ENCODE assay signal across 18 mouse cellular contexts in genomic region chr16:61138106-61138505, GRCm38 (mm10).
DNase-seq lines count a peak whose midpoint lies in the region; ATAC-seq and TF ChIP-seq lines count a peak whose summit lies in the region.
"Had no signal": no experiment of that assay in that cellular context is flagged by ENCODE, and none has a peak within 500 bp of the region (broad histone marks: within the 10 kb centered on the region; RNA-seq: fewer than 3 reads in every experiment).

No protein-coding gene starts in this region.

- no peak overlapping the region for H3K4me3 ChIP-seq in hindbrain, embryonic 11.5 days (ENCODE audit: low read depth, low read length)
- no peak overlapping the region for H3K4me3 ChIP-seq in hindbrain, embryonic 10.5 days
- no peak overlapping the region for H3K4me3 ChIP-seq in forebrain, embryonic 15.5 days
- H3K4me3 ChIP-seq: heart, embryonic 15.5 days; limb, embryonic 12.5 days; liver, embryonic 12.5 days had no signal

- no peak for DNase-seq in hindbrain, embryonic 11.5 days (ENCODE audit: low spot score)
- DNase-seq in hindbrain, embryonic 10.5 days (ENCODE audit: low spot score), result no peak
- peak; percentile 72 for DNase-seq in brain, embryonic 14.5 days (ENCODE audit: low read depth)
- DNase-seq in retina, embryonic 14.5 days (ENCODE audit: low spot score), result peak; percentile 83
- no peak for DNase-seq in adrenal gland, adult (ENCODE audit: inconsistent age in 2 of 2, low spot score in 1 of 2)
- DNase-seq: adrenal gland, postnatal 10 days; cerebellum, adult 11 months; gastrocnemius, postnatal 36 days; lung, adult 2 months; right cerebral cortex, adult 18-20 months had no signal

- no peaks in the 10 kb centered on the region for H3K36me3 ChIP-seq in hindbrain, embryonic 11.5 days (ENCODE audit: control insufficient read depth, insufficient read depth, low read length)
- H3K36me3 ChIP-seq in hindbrain, embryonic 10.5 days, result no peaks in the 10 kb centered on the region
- no peaks in the 10 kb centered on the region for H3K36me3 ChIP-seq in forebrain, embryonic 15.5 days
- H3K36me3 ChIP-seq: heart, embryonic 15.5 days; limb, embryonic 12.5 days; liver, embryonic 12.5 days had no signal

- no peaks in the 10 kb centered on the region for H3K9me3 ChIP-seq in hindbrain, embryonic 11.5 days (ENCODE audit: control insufficient read depth, low read length)
- H3K9me3 ChIP-seq in hindbrain, embryonic 10.5 days, result no peaks in the 10 kb centered on the region
- H3K9me3 ChIP-seq in forebrain, embryonic 15.5 days, result no peaks in the 10 kb centered on the region
- H3K9me3 ChIP-seq: heart, embryonic 15.5 days; limb, embryonic 12.5 days; liver, embryonic 12.5 days had no signal

- H3K4me1 ChIP-seq in hindbrain, embryonic 11.5 days (replicated peaks; ENCODE audit: control insufficient read depth, insufficient read depth, low read length), result no peaks in the 10 kb centered on the region
- H3K4me1 ChIP-seq in hindbrain, embryonic 10.5 days (replicated peaks), result no peaks in the 10 kb centered on the region
- H3K4me1 ChIP-seq in forebrain, embryonic 15.5 days, result no peaks in the 10 kb centered on the region
- H3K4me1 ChIP-seq: heart, embryonic 15.5 days; limb, embryonic 12.5 days; liver, embryonic 12.5 days had no signal

- H3K27ac ChIP-seq in hindbrain, embryonic 11.5 days (ENCODE audit: low read depth, low read length), result no peak overlapping the region
- no peak overlapping the region for H3K27ac ChIP-seq in hindbrain, embryonic 10.5 days
- no peak overlapping the region for H3K27ac ChIP-seq in forebrain, embryonic 15.5 days (replicated peaks)
- H3K27ac ChIP-seq: heart, embryonic 15.5 days; kidney, postnatal 0 days; limb, embryonic 12.5 days; liver, embryonic 12.5 days had no signal

- no peak overlapping the region for H3K9ac ChIP-seq in hindbrain, embryonic 11.5 days (ENCODE audit: low read depth, low read length)
- H3K9ac ChIP-seq in forebrain, embryonic 15.5 days (replicated peaks), result no peak overlapping the region
- H3K9ac ChIP-seq: heart, embryonic 15.5 days; limb, embryonic 12.5 days; liver, embryonic 12.5 days had no signal

- peak; percentile 75 for ATAC-seq in hindbrain, embryonic 11.5 days (ENCODE audit: low FRiP score)
- peak; percentile 41; the same call in 1 of the 2 replicates for ATAC-seq in forebrain, embryonic 15.5 days (replicated peaks)
- no peak for ATAC-seq in erythroblast, adult 5-6 weeks (replicated peaks; ENCODE audit: low FRiP score, poor library complexity, severe bottlenecking)
- ATAC-seq: intestine, postnatal 0 days; liver, embryonic 12.5 days; Patski had no signal

- H3K4me2 ChIP-seq in hindbrain, embryonic 11.5 days (replicated peaks; ENCODE audit: low read depth, low read length), result no peak overlapping the region
- H3K4me2 ChIP-seq in forebrain, embryonic 15.5 days (replicated peaks), result no peak overlapping the region
- H3K4me2 ChIP-seq: heart, embryonic 15.5 days; limb, embryonic 12.5 days; liver, embryonic 12.5 days had no signal

- no peaks in the 10 kb centered on the region for H3K27me3 ChIP-seq in hindbrain, embryonic 11.5 days (ENCODE audit: control insufficient read depth, insufficient read depth, low read length)
- no peaks in the 10 kb centered on the region for H3K27me3 ChIP-seq in hindbrain, embryonic 10.5 days (ENCODE audit: insufficient read depth, poor library complexity, severe bottlenecking)
- H3K27me3 ChIP-seq in forebrain, embryonic 15.5 days, result no peaks in the 10 kb centered on the region
- H3K27me3 ChIP-seq: heart, embryonic 15.5 days; limb, embryonic 12.5 days; liver, embryonic 12.5 days; Patski had no signal

- TF ChIP-seq CTCF in brain, embryonic 14.5 days (IDR thresholded peaks at IDR 0.05; ENCODE audit: borderline replicate concordance, extremely low read depth, insufficient read depth, insufficient read length), result no peak

- no peak for TF ChIP-seq POLR2A in brain, embryonic 14.5 days (IDR thresholded peaks at IDR 0.05; ENCODE audit: borderline replicate concordance, extremely low read depth, insufficient read depth, insufficient read length, poor library complexity, severe bottlenecking)

Comparison
In these comparisons a context has a peak if more than half of its experiments do, and no peak if none do; other contexts are left out.
1. DNase-seq: peak in brain, embryonic 14.5 days (single experiment) and retina, embryonic 14.5 days (single experiment); none in hindbrain, embryonic 11.5 days (single experiment), hindbrain, embryonic 10.5 days (single experiment) and adrenal gland, adult (0 of 2).